Mouse (Mus musculus): ENCODE measurements at regions not wholly inside any gene's neighbourhood (a gene's known extent, or its start where the extent isn't known, plus 50 kb on each side); places are given as distances from the start of the nearest gene placed in this dataset.

DNA sequence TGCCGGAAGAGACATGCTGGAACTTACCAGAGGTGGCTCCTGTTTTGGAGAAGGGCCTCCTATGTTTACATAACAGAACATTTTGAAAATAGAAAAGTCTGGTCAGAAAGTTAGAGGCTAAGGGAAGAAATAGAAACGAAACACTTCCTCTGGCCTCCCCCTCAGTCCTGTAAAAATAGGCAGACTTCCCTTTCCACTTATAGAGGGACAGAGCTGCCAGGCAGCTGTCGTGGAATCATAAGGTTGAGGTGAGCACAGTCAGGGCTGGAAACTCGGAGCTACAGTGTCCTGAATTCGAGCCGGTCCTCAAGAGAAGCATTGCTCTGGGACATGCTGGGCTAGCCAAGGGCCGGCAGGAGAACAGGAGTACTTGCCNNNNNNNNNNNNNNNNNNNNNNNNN lies 94.0 kb upstream of the Egr2 start:
- H3K4me1 ChIP-seq (ENCODE audit: control insufficient read depth in 1 of 2, insufficient read depth in 2 of 2, low read length in 2 of 2): no peaks in the 10 kb centered on the region
- H3K4me3 ChIP-seq (ENCODE audit: control insufficient read depth in 1 of 2, insufficient read depth in 1 of 2, low read depth in 2 of 2, low read length in 2 of 2): no peak overlapping the region

DNA sequence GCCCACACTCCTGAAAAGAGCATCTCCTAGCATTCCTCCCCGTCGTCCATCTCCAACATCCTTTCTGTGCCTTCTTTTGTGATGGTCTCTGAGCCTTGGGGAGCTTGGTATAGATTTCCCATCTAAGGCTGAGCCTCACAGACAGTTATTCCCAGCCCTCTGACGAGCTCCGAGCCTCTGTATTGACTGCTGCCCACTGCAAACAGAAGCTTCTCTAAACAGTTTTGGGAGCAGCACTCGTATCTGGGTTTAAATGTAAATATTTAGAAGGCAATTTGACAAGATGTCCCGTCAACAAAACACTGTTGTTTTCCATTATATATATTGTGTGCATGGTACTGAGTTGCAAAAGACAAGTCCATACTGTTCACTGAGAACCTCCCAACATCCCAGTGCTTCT lies 86.4 kb upstream of the Egr2 start:
- H3K36me3 ChIP-seq (ENCODE audit: control insufficient read depth in 1 of 2, insufficient read depth in 2 of 2, low read length in 2 of 2): no peaks in the 10 kb centered on the region
- no peak for TF ChIP-seq JUND (IDR thresholded peaks at IDR 0.05; ENCODE audit: low read depth, low read length)
- no peak for TF ChIP-seq ZNF384 (IDR thresholded peaks at IDR 0.05; ENCODE audit: low read depth, low read length)
- no peak for TF ChIP-seq SMC3 (IDR thresholded peaks at IDR 0.05; ENCODE audit: low read depth, low read length)
- TF ChIP-seq BHLHE40 (IDR thresholded peaks at IDR 0.05; ENCODE audit: borderline replicate concordance, low read depth, low read length): no peak
- TF ChIP-seq TBP (IDR thresholded peaks at IDR 0.05; ENCODE audit: low read depth, low read length): no peak
- TF ChIP-seq POLR2A (IDR thresholded peaks at IDR 0.05; ENCODE audit: control insufficient read depth in 1 of 2, insufficient read depth in 1 of 2, low read depth in 1 of 2, low read length in 2 of 2, poor library complexity in 1 of 2): no peak
- TF ChIP-seq NRF1 (IDR thresholded peaks at IDR 0.05; ENCODE audit: insufficient read depth, low read depth, low read length, poor library complexity, severe bottlenecking): no peak
- TF ChIP-seq MXI1 (IDR thresholded peaks at IDR 0.05; ENCODE audit: low read depth, low read length): no peak
- TF ChIP-seq MAZ (IDR thresholded peaks at IDR 0.05; ENCODE audit: low read depth, low read length): no peak
- no peak for TF ChIP-seq MYC (IDR thresholded peaks at IDR 0.05; ENCODE audit: low read depth, low read length)
- TF ChIP-seq MYB (IDR thresholded peaks at IDR 0.05; ENCODE audit: low read depth, low read length): no peak
- no peak for TF ChIP-seq CTCF (IDR thresholded peaks at IDR 0.05 in 2 of 3, conservative IDR thresholded peaks at IDR 0.05 in 1 of 3; ENCODE audit: control insufficient read depth in 1 of 3, insufficient read depth in 1 of 3, low read depth in 2 of 3, low read length in 3 of 3, poor library complexity in 1 of 3, severe bottlenecking in 1 of 3)
- no peak for TF ChIP-seq MEF2A (IDR thresholded peaks at IDR 0.05; ENCODE audit: extremely low read depth, insufficient replicate concordance, low read depth, low read length, poor library complexity, severe bottlenecking)
- H3K27ac ChIP-seq (ENCODE audit: control insufficient read depth, low read depth, low read length): no peak overlapping the region
- no peaks in the 10 kb centered on the region for H3K4me1 ChIP-seq (ENCODE audit: control insufficient read depth in 1 of 2, insufficient read depth in 2 of 2, low read length in 2 of 2)
- no peaks in the 10 kb centered on the region for H3K79me2 ChIP-seq (ENCODE audit: control insufficient read depth, insufficient read depth, low read length, poor library complexity)
- no peak overlapping the region for H3K9ac ChIP-seq (ENCODE audit: control insufficient read depth, low read depth, low read length, poor library complexity, severe bottlenecking)
- H3K27me3 ChIP-seq (ENCODE audit: control insufficient read depth in 1 of 2, insufficient read depth in 2 of 2, low read length in 2 of 2): no peaks in the 10 kb centered on the region
- H3K9me3 ChIP-seq (replicated peaks; ENCODE audit: insufficient read depth, low read length): no peaks in the 10 kb centered on the region
- no peak overlapping the region for H3K4me3 ChIP-seq (ENCODE audit: control insufficient read depth in 1 of 2, insufficient read depth in 1 of 2, low read depth in 2 of 2, low read length in 2 of 2)
- no peak for DNase-seq (ENCODE audit: low read depth, low spot score)

More for the DNA sequence above, 94.0 kb upstream of the Egr2 start:
- Histone ChIP-seq H3K27me3 (ENCODE audit: control insufficient read depth in 1 of 2, insufficient read depth in 2 of 2, low read length in 2 of 2) (no peaks in the 10 kb centered on the region), H3K36me3 (ENCODE audit: control insufficient read depth in 1 of 2, insufficient read depth in 2 of 2, low read length in 2 of 2) (no peaks in the 10 kb centered on the region; a peak in 1 of 4 replicates), H3K27ac (ENCODE audit: control insufficient read depth, low read depth, low read length) (no peak overlapping the region), H3K9ac (ENCODE audit: control insufficient read depth, low read depth, low read length, poor library complexity, severe bottlenecking) (no peak overlapping the region), H3K9me3 (replicated peaks; ENCODE audit: insufficient read depth, low read length) (no peaks in the 10 kb centered on the region), H3K79me2 (ENCODE audit: control insufficient read depth, insufficient read depth, low read length, poor library complexity) (no peaks in the 10 kb centered on the region)
- TF ChIP-seq UBTF (IDR thresholded peaks at IDR 0.05; ENCODE audit: borderline replicate concordance, insufficient read depth, low read depth, low read length): no peak
- no peak for TF ChIP-seq NELFE (IDR thresholded peaks at IDR 0.05; ENCODE audit: low read depth, low read length)
- TF ChIP-seq ZKSCAN1 (IDR thresholded peaks at IDR 0.05; ENCODE audit: low read depth, low read length): no peak
- no peak for TF ChIP-seq GATA1 (IDR thresholded peaks at IDR 0.05; ENCODE audit: low read depth, low read length)
- no peak for TF ChIP-seq KAT2A (conservative IDR thresholded peaks at IDR 0.05; ENCODE audit: low read depth, low read length)
- no peak for TF ChIP-seq POLR2AphosphoS2 (IDR thresholded peaks at IDR 0.05; ENCODE audit: low read length)
- TF ChIP-seq MXI1 (IDR thresholded peaks at IDR 0.05; ENCODE audit: low read depth, low read length): no peak
- TF ChIP-seq CTCF (IDR thresholded peaks at IDR 0.05 in 2 of 3, conservative IDR thresholded peaks at IDR 0.05 in 1 of 3; ENCODE audit: control insufficient read depth in 1 of 3, insufficient read depth in 1 of 3, low read depth in 2 of 3, low read length in 3 of 3, poor library complexity in 1 of 3, severe bottlenecking in 1 of 3): no peak
- no peak for TF ChIP-seq EP300 (IDR thresholded peaks at IDR 0.05; ENCODE audit: low read depth in 1 of 2, low read length in 2 of 2)
- no peak for TF ChIP-seq JUND (IDR thresholded peaks at IDR 0.05; ENCODE audit: low read depth, low read length)
- TF ChIP-seq SMC3 (IDR thresholded peaks at IDR 0.05; ENCODE audit: low read depth, low read length): no peak
- no peak for TF ChIP-seq ZMIZ1 (IDR thresholded peaks at IDR 0.05; ENCODE audit: low read depth, low read length)
- TF ChIP-seq BHLHE40 (IDR thresholded peaks at IDR 0.05; ENCODE audit: borderline replicate concordance, low read depth, low read length): no peak
- no peak for TF ChIP-seq TCF12 (IDR thresholded peaks at IDR 0.05; ENCODE audit: low read depth, low read length)
- no peak for TF ChIP-seq RAD21 (IDR thresholded peaks at IDR 0.05; ENCODE audit: low read depth, low read length)
- TF ChIP-seq POLR2AphosphoS5 (IDR thresholded peaks at IDR 0.05; ENCODE audit: borderline replicate concordance, low read depth, low read length): no peak
- TF ChIP-seq POLR2A (IDR thresholded peaks at IDR 0.05; ENCODE audit: control insufficient read depth in 1 of 2, insufficient read depth in 1 of 2, low read depth in 1 of 2, low read length in 2 of 2, poor library complexity in 1 of 2): no peak
- TF ChIP-seq MYC (IDR thresholded peaks at IDR 0.05; ENCODE audit: low read depth, low read length): no peak
- no peak for DNase-seq (ENCODE audit: low read depth, low spot score)
